Mouse (Mus musculus) lung, embryonic 15.5 days (tissue): ENCODE measurements around the gene Avpr1b. TPM values are rescaled to one million over a fixed set of nuclear protein-coding genes. Genes with fewer than 3 reads are reported as not detected.
"Not testable (repeated sequence)": the region's sequence is repeated elsewhere in the genome, so short reads cannot be mapped to it uniquely, and the experiment has no call there.

ENCODE experiments used
- ATAC-seq: fragments of 200-750 bp; cut with Nextera tagmentation; 2 replicates; pipeline ENCODE4 v1.8.0; 2017; ENCODE audit warnings: moderate number of reproducible peaks, borderline replicate concordance; ENCODE audit not compliant: low FRiP score, low TSS enrichment; ENCODE audit errors: extremely low read depth
- H3K27ac ChIP-seq: fragments of 300-500 bp; sonication (generic); 2 replicates; pipeline ENCODE4 v1.5.1; 2015; ENCODE audit warnings: moderate library complexity, mild to moderate bottlenecking, inconsistent platforms
- H3K27me3 ChIP-seq: fragments of 300-500 bp; sonication (generic); 2 replicates; pipeline ENCODE4 v1.6.1; 2015; ENCODE audit warnings: inconsistent platforms
- H3K36me3 ChIP-seq: fragments of 300-500 bp; sonication (generic); 2 replicates; pipeline ENCODE4 v1.6.1; 2015; ENCODE audit warnings: inconsistent platforms
- H3K4me1 ChIP-seq: fragments of 300-500 bp; sonication (generic); 2 replicates; pipeline ENCODE4 v1.6.1; 2015; ENCODE audit warnings: inconsistent platforms
- H3K4me2 ChIP-seq: fragments of 300-500 bp; sonication (generic); 2 replicates; pipeline ENCODE4 v1.6.1; 2015; ENCODE audit warnings: inconsistent platforms, mild to moderate bottlenecking, moderate library complexity
- H3K4me3 ChIP-seq: fragments of 300-500 bp; sonication (generic); 2 replicates; pipeline ENCODE4 v1.5.1; 2015; ENCODE audit warnings: mild to moderate bottlenecking, inconsistent platforms
- H3K9ac ChIP-seq: fragments of 300-500 bp; sonication (generic); 2 replicates; pipeline ENCODE4 v1.6.1; 2015; ENCODE audit warnings: inconsistent platforms
- H3K9me3 ChIP-seq: fragments of 300-500 bp; sonication (generic); 2 replicates; pipeline ENCODE4 v1.6.1; 2016; ENCODE audit warnings: inconsistent platforms
- WGBS: fragments of 180-500 bp; shearing (Covaris S2); methylation state at CpG from one replicate; pipeline ENCODE4 v1.1.7; 2015; 5-methylcytosine and 5-hydroxymethylcytosine counted together
- polyA plus RNA-seq: library from polyadenylated mRNA; unstranded; fragments of >200 nt; fragmentation: Nextera tagmentation; extraction: Ambion mirVana; gene quantifications from 2 replicates; pipeline ENCODE4 v1.2.1, GENCODE M21; 2015

The Avpr1b gene
- not detected in 2 replicates for polyA plus RNA-seq

GRCm38 (mm10) chr1:131598905-131599304 is at the start of gene Avpr1b:
Avpr1b (plus strand) TSS chr1:131599239.
- Histone ChIP-seq H3K9ac (no peak within 1 kb of the TSS), H3K4me1 (no peaks in the 10 kb centered on the region), H3K36me3 (no peaks in the 10 kb centered on the region), H3K27ac (no peak within 1 kb of the TSS), H3K4me2 (no peak within 1 kb of the TSS), H3K4me3 (no peak within 1 kb of the TSS), H3K9me3 (no peaks in the 10 kb centered on the region), H3K27me3 (peaks cover 17% of the 10 kb centered on the region; the same call in 1 of the 2 replicates)
- WGBS: 12% methylated on average over 12 of the region's 12 CpGs
- ATAC-seq: no peak

GRCm38 (mm10) chr1:131551956-131552355 is 47.1 kb upstream of the Avpr1b start:
- Histone ChIP-seq H3K4me2 (no peak overlapping the region), H3K4me3 (no peak overlapping the region), H3K27me3 (no peaks in the 10 kb centered on the region), H3K4me1 (peaks cover 9% of the 10 kb centered on the region), H3K27ac (no peak overlapping the region), H3K9me3 (no peaks in the 10 kb centered on the region), H3K36me3 (no peaks in the 10 kb centered on the region), H3K9ac (no peak overlapping the region)
- ATAC-seq: no peak
- 92% methylated on average over 2 of the region's 2 CpGs for WGBS

GRCm38 (mm10) chr1:131553428-131553827 is 45.6 kb upstream of the Avpr1b start:
- Histone ChIP-seq H3K36me3 (no peaks in the 10 kb centered on the region), H3K4me2 (no peak overlapping the region), H3K9me3 (no peaks in the 10 kb centered on the region), H3K27ac (no peak overlapping the region), H3K4me1 (peaks cover 9% of the 10 kb centered on the region), H3K4me3 (no peak overlapping the region), H3K9ac (no peak overlapping the region), H3K27me3 (no peaks in the 10 kb centered on the region)
- no peak for ATAC-seq

GRCm38 (mm10) chr1:131555042-131555812 is 43.8 kb upstream of the Avpr1b start:
- 5% methylated on average over 13 of the region's 13 CpGs for WGBS
- Histone ChIP-seq H3K4me2 (peak overlapping the region; percentile 44), H3K9me3 (no peaks in the 10 kb centered on the region), H3K36me3 (no peaks in the 10 kb centered on the region), H3K27me3 (no peaks in the 10 kb centered on the region), H3K4me3 (no peak overlapping the region), H3K27ac (0 out of 2 replicates have a peak overlapping the region, but pooled peaks have one; percentile 9), H3K4me1 (0 out of 2 replicates have a peak, but pooled peaks cover 3% of the 10 kb centered on the region), H3K9ac (no peak overlapping the region)
- peak; percentile 85 for ATAC-seq

GRCm38 (mm10) chr1:131560500-131560899 is 38.5 kb upstream of the Avpr1b start:
- no peak for ATAC-seq
- Histone ChIP-seq H3K4me2 (no peak overlapping the region), H3K27me3 (no peaks in the 10 kb centered on the region), H3K4me1 (no peaks in the 10 kb centered on the region), H3K4me3 (no peak overlapping the region), H3K36me3 (no peaks in the 10 kb centered on the region), H3K9me3 (no peaks in the 10 kb centered on the region), H3K9ac (no peak overlapping the region), H3K27ac (no peak overlapping the region)

GRCm38 (mm10) chr1:131562081-131562480 is 37.0 kb upstream of the Avpr1b start:
- H3K4me2 ChIP-seq: no peak overlapping the region
- H3K27me3 ChIP-seq: no peaks in the 10 kb centered on the region
- H3K4me1 ChIP-seq: no peaks in the 10 kb centered on the region
- ATAC-seq: no peak
- H3K27ac ChIP-seq: no peak overlapping the region
- H3K9ac ChIP-seq: no peak overlapping the region
- H3K9me3 ChIP-seq: no peaks in the 10 kb centered on the region
- H3K36me3 ChIP-seq: no peaks in the 10 kb centered on the region
- no peak overlapping the region for H3K4me3 ChIP-seq
- 77% methylated on average over 2 of the region's 2 CpGs for WGBS

- not testable (repeated sequence) for H3K27ac ChIP-seq, H3K4me1 ChIP-seq, H3K27me3 ChIP-seq, H3K4me3 ChIP-seq, H3K9me3 ChIP-seq, ATAC-seq, H3K36me3 ChIP-seq, H3K9ac ChIP-seq, H3K4me2 ChIP-seq
- 48% methylated on average over 11 of the region's 11 CpGs for WGBS
Observed at GRCm38 (mm10) chr1:131566056-131566455, 33.0 kb upstream of the Avpr1b start.

GRCm38 (mm10) chr1:131569721-131570120 is 29.3 kb upstream of the Avpr1b start:
- no peaks in the 10 kb centered on the region for H3K27me3 ChIP-seq
- no peak overlapping the region for H3K4me2 ChIP-seq
- H3K9me3 ChIP-seq: no peaks in the 10 kb centered on the region
- no peak overlapping the region for H3K9ac ChIP-seq
- no peaks in the 10 kb centered on the region for H3K36me3 ChIP-seq
- H3K4me1 ChIP-seq: no peaks in the 10 kb centered on the region
- no peak for ATAC-seq
- no peak overlapping the region for H3K4me3 ChIP-seq
- no peak overlapping the region for H3K27ac ChIP-seq
- WGBS: 80% methylated on average over 6 of the region's 6 CpGs

- H3K27ac ChIP-seq: no peak overlapping the region
- no peak overlapping the region for H3K4me2 ChIP-seq
- H3K27me3 ChIP-seq: no peaks in the 10 kb centered on the region
- no peaks in the 10 kb centered on the region for H3K4me1 ChIP-seq
- no peak overlapping the region for H3K4me3 ChIP-seq
- H3K9ac ChIP-seq: no peak overlapping the region
- WGBS: 90% methylated on average over 4 of the region's 4 CpGs
- no peaks in the 10 kb centered on the region for H3K36me3 ChIP-seq
- no peak for ATAC-seq
- no peaks in the 10 kb centered on the region for H3K9me3 ChIP-seq
Observed at GRCm38 (mm10) chr1:131570391-131570790, 28.6 kb upstream of the Avpr1b start.

- Histone ChIP-seq H3K27me3 (no peaks in the 10 kb centered on the region), H3K4me2 (no peak overlapping the region), H3K4me1 (no peaks in the 10 kb centered on the region), H3K27ac (no peak overlapping the region), H3K4me3 (no peak overlapping the region), H3K36me3 (no peaks in the 10 kb centered on the region), H3K9me3 (no peaks in the 10 kb centered on the region), H3K9ac (no peak overlapping the region)
- WGBS: 87% methylated on average over 14 of the region's 14 CpGs
- no peak for ATAC-seq
Observed at GRCm38 (mm10) chr1:131573721-131574120, 25.3 kb upstream of the Avpr1b start.

- no peak for ATAC-seq
- Histone ChIP-seq H3K9ac (no peak overlapping the region), H3K9me3 (no peaks in the 10 kb centered on the region), H3K36me3 (no peaks in the 10 kb centered on the region), H3K27ac (no peak overlapping the region), H3K27me3 (no peaks in the 10 kb centered on the region), H3K4me2 (no peak overlapping the region), H3K4me3 (no peak overlapping the region), H3K4me1 (no peaks in the 10 kb centered on the region)
- 76% methylated on average over 17 of the region's 17 CpGs for WGBS
Observed at GRCm38 (mm10) chr1:131578943-131579680, 19.9 kb upstream of the Avpr1b start.

- no peaks in the 10 kb centered on the region for H3K36me3 ChIP-seq
- H3K4me3 ChIP-seq: no peak overlapping the region
- no peak overlapping the region for H3K4me2 ChIP-seq
- no peaks in the 10 kb centered on the region for H3K27me3 ChIP-seq
- no peak overlapping the region for H3K27ac ChIP-seq
- no peak overlapping the region for H3K9ac ChIP-seq
- no peaks in the 10 kb centered on the region for H3K9me3 ChIP-seq
- 23% methylated on average over 4 of the region's 4 CpGs for WGBS
- ATAC-seq: no peak
- no peaks in the 10 kb centered on the region for H3K4me1 ChIP-seq
Observed at GRCm38 (mm10) chr1:131580389-131580788, 18.6 kb upstream of the Avpr1b start.
